Mouse (Mus musculus): ENCODE measurements around the gene Sod1.

Gene Sod1

GRCm38 (mm10) chr16:90260097-90260496 lies 39.5 kb downstream of the Sod1 start:
- DNase-seq, result no peak

GRCm38 (mm10) chr16:90261791-90262190 lies 41.2 kb downstream of the Sod1 start:
- peak; percentile 74 for DNase-seq

GRCm38 (mm10) chr16:90264021-90264420 lies 43.5 kb downstream of the Sod1 start:
- no peak for DNase-seq

GRCm38 (mm10) chr16:90265106-90265505 lies 44.6 kb downstream of the Sod1 start:
- DNase-seq, result no peak

- no peak for DNase-seq
Observed at GRCm38 (mm10) chr16:90266581-90266980, 46.0 kb downstream of the Sod1 start.

- peak; percentile 34 for DNase-seq
Observed at GRCm38 (mm10) chr16:90275521-90275920, 55.0 kb downstream of the Sod1 start.
